Mouse (Mus musculus): Measurements from ENCODE around the gene Enox1.

Enox1 gene

DNA sequence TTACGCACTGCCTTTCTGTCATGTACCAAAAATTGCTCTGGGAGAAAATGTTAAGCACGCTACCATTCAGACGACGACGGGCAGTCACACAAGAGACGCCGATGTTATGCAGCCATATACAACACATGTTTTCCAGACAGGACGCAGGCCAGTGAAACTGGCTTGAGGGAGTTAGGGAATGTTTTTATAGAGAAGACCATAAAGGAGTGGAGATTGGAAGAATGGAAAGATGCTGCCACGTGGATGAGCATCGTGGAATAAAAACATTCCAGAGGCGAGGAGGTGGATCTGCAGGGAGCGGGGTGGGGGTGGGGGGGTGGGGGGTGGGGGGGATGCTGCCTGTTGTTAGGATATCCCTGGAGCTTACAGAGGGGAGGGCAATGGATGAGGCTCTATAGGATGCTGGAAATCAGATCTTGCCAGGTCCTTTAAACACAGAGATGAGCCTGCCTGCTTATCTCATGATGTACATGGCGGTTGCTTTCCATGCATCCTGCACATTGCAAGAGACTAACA lies 116.4 kb downstream of the Enox1 start:
- DNase-seq (ENCODE audit: low spot score): no peak

DNA sequence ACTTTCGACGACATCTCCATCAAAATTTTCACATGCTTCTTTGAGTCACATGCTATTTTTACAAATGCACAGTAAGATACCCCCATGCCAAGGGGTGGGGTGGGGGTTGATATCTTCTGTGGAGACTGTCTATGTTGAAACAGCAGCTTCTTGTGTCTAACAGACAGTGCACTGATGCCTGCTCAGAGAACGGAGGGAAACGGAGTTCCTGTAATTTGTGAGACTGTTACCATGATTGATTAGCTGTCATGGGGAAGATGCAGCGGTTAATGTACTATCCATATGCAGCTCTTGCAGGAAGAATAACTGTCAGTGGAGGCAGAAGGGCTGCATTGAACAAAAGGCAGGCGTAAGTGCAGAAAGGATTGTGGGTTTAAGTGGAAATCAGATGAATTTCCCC lies 117.2 kb downstream of the Enox1 start:
- DNase-seq (ENCODE audit: low spot score): no peak

DNA sequence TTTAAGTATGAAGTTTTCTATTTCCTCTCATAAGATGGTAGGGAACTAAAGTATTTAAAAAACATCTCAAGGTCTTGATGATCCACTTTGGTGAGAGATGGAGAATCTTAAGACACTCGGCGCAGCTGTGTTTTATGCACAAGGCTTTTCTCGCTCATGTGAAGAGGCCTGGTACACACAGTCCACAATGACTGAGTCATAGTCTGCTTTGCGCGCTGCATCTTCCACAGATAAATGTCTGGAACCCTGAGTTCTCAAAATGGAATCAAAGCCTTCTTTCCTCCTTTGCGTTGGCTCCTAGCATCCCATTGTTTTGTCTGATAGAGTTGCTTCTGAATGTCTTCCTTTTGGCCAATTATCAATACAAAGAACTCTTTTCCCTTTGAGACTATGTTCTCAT lies 119.0 kb downstream of the Enox1 start:
- no peak for DNase-seq (ENCODE audit: low spot score)

DNA sequence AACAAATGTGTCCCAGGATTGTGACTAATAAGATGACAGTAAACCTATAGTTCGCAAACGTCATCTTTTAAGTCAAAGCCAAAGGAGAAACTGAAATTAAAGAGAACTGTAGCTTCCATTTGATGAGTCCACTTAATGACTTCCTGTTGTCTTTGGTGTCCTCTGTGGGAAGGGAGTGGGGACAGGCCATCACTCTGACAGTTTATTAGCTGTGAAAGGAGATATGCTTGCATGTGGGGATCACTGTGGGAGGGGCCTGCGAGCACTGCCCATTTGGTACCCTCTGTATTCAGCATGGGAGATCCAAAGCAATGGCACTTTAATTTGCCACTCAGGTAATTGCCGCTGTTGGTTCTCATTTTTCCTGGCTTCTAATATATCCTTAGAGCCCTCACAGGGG lies 122.6 kb downstream of the Enox1 start:
- no peak for DNase-seq (ENCODE audit: low spot score)

DNA sequence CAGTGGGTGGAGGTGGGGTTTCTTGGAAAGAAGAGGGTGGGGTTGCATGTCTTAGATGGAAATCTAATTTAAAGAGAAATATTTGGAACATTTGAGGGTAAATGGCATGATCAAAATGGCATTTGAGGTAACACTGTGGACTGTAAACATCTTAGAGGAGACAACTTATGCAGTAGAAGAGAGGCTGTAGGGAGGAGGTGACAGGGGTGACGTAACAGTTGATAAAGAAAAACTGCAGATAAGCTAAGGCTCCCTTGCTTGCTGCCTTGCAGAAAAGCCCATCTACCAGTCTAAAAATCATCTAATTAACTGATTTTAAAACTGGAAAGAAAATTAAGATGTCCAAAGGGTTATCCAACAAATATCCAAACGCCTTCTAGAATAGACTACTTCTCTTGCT lies 123.9 kb downstream of the Enox1 start:
- no peak for DNase-seq (ENCODE audit: low spot score)

DNA sequence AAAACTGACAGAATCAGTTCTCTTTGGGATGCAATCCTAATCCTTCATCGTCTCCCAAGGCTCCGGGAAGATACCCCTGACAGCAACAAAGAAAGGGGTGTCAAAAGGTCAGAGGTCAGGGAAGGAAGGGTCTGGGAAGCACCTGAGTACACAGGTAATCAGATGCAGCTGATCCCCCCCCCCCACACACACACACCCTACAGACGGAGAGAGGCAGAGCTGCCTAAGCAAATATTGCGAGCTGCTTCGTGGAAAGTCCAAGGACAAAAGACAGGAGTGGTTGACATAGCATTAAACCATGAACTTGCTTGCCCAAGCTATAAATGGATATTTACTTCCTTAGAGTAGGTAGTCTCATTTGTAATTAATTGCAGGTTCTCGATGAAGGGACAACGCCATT lies 124.3 kb downstream of the Enox1 start:
- DNase-seq (ENCODE audit: low spot score): no peak

DNA sequence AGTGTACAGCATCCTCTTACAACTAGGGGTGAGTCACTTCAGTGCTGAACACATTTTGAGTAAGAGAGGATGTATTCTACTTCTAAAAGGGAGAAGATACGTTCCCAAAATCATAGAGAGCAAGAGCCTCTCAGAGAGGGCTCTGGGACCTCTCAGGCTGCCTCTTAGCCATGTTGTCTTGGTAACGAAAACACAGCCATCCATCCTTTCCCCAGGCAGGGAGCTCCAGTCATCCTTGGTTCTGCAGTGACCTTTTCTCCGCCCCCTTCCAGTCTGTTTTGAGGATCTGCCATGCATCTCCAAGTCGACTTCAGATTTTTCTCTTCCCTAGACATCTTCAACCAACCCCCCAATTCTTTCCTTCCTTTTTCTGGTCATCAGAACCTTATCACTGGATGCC lies 127.4 kb downstream of the Enox1 start:
- DNase-seq (ENCODE audit: low spot score): no peak

DNA sequence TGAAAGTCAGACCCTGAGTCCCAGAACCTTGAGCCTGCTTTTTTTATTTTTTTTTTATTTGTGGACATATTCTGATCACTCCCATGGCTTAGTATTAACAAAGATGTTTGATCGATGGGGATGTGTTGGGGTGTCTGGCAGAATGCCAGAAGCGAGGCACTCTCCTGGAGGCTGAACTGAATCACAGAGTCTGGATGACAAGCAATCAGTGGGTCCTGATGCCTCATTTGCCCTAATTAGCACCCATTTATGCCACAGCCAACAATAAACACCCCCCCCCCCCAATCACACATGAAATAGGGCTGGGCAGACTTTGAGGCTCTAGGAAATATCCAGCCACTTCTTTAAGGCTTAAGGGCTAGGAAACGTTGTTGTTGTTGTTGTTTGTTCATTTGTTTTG lies 128.9 kb downstream of the Enox1 start:
- no peak for DNase-seq (ENCODE audit: low spot score)

DNA sequence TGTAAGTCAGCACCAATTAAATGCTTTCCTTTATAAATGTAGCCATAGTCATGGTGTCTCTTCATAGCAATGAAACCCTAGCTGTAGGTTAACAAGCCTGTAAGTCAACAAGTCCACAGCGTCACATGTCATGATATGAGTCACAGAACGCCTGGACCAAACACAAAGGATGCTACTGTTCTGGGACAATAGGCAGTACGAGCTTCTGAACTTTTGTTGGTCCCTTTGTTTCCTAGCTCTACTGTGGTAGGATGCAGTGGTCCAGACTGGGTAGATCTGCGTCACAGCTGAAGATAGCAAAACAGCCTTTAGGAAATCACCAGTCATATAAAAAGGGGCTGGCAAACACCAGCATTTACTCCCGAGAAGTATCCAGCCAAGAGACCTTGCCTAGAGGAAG lies 135.2 kb downstream of the Enox1 start:
- DNase-seq (ENCODE audit: low spot score): no peak

DNA sequence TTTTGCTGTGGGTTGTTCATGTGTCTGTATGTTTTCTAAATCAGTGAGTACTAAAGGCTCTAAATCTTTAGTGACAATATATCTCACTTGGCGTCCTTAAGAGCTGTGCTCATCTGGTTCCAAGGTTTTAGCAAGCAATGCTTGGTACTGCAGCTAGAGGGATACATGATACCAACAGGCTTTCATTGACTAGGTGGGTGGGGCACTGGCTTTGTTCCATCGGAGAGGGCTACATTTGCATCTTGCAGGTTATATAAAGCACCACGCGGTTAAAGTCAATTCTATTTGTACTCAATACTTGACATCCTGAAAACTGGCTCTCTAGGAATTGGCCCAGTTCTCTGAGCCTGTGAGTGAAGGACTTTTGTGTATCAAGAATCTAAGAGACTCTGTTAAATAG lies 140.5 kb downstream of the Enox1 start:
- DNase-seq (ENCODE audit: low spot score): no peak

DNA sequence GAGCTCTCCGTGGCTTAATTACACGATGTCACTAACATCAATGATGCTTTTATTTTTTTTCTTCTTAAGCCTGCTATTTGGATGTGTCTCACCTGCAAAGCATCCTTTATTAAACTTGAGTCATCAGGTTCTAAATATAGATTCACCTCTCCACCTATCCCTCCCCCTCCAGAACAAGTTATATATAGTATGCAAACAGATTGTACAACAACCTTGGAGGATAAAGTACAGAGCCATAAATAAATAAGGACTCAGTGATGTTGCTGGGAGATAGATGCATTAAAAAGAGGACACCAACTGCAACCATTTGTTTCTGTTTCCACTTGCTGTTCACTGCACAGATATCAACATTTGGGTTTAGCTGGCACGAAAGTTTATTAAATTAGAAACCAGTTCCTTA lies 141.8 kb downstream of the Enox1 start:
- no peak for DNase-seq (ENCODE audit: low spot score)

DNA sequence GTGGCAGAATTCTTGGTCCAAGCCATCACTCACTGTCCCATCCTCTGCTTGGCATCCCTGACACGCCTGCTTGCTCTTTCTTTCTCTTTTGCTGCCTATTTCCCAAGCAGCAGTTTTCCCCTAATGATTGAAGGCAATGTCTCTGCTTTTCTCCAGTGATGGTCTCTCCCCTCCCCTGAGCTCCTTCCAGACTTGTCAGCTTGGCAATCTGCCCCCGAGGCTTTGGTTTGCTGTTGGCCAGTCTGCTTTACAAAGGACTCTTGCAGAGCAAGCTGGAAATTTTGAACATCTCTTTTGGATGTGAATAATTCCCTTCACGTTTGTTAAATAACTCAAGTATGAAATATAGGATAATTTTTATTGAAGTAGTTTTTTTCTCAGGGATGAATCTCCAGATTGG lies 153.0 kb downstream of the Enox1 start:
- no peak for DNase-seq (ENCODE audit: low spot score)

DNA sequence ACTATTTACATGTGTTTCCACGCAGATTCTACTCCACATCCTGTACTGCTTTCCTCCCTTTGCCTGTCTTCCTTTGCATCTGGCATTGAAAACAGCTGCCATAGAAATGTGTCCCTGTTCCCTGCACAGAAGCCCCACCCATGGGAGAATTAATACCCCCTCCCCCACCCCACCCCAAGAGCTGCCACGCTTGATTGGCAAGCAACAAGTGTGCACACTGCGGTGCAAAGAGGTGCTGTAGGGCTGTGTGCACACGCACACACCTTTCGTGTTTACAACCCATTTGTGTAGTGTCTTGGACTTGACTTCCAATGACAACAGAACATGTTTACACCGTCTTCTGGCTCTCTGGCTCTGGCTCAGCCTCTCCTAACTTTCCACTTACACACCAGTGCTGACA lies 154.9 kb downstream of the Enox1 start:
- DNase-seq (ENCODE audit: low spot score): no peak

DNA sequence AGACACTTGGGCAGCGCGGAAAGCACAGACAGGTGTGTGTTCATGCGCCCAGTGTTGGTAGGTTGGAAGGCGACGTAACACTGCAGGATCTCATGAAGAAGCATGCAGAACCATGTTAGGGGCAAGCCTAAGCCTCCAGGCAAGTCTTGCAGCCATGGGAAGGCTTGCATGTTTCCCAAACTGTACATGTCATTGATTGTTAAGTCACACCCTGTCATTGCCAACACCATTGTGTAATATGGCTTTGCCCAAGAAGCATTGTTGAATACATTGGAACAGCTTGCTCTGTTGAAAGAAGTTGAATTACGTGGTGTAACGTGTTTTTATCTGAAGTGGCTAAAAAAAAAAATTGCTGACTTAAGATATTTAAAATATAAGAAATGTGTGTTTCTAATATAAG lies 162.8 kb downstream of the Enox1 start:
- DNase-seq (ENCODE audit: low spot score): no peak

DNA sequence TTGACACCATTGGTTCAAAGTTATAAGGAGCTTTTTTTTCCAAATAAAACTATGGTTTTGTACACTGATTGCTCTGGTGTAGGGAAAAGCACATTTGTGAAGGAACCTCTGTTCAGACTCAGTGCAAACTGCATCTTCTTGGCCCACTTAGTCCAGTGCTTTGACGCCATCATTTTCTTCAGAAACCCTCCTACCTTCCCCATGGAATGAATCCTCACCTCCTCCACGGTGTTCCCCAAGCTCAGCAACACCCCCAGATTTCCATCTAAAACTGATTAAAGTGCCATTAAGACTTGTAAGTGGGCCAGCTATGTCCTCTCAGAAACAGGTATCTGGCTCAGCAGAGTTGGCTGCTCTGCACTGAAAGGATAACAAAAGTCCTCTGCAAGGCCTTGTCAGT lies 167.8 kb downstream of the Enox1 start:
- no peak for DNase-seq (ENCODE audit: low spot score)

DNA sequence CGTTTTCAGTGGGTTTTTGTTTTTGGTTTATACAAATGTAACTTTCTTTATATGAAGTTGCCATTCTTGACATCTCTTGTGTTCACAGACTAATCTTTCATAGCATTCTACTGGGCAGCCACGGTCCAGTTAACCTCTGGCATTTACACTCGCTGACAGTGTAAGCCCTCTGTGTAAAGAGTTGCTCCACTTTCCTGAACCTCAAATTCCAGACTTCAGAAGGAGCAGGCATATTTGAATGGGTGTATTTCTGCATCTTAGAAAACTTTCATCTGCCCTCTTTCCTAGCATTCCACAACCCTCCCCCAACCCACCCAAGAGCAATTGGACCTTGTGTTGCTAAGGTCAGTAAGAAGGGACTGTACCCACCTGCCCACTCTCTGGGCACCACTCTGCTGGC lies 171.1 kb downstream of the Enox1 start:
- peak; percentile 45 for DNase-seq (ENCODE audit: low spot score)

DNA sequence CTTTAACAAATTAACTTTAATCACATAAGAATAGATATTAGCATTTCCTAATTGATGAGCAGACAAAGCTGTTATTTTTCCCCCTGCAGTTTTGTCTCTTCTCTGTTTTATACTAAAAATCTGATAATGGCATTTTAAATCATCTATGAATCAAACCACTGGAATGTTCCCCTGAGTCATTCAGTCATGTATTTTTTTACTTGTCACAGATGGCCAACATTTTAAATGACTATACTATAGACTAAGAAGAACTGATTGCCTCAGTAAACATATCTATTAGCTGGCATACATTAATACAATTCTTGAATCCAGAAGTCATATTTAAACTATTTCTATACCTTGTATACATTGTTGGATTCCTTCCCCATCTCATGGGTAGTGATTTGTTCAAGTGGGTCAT lies 173.2 kb downstream of the Enox1 start:
- no peak for DNase-seq (ENCODE audit: low spot score)

DNA sequence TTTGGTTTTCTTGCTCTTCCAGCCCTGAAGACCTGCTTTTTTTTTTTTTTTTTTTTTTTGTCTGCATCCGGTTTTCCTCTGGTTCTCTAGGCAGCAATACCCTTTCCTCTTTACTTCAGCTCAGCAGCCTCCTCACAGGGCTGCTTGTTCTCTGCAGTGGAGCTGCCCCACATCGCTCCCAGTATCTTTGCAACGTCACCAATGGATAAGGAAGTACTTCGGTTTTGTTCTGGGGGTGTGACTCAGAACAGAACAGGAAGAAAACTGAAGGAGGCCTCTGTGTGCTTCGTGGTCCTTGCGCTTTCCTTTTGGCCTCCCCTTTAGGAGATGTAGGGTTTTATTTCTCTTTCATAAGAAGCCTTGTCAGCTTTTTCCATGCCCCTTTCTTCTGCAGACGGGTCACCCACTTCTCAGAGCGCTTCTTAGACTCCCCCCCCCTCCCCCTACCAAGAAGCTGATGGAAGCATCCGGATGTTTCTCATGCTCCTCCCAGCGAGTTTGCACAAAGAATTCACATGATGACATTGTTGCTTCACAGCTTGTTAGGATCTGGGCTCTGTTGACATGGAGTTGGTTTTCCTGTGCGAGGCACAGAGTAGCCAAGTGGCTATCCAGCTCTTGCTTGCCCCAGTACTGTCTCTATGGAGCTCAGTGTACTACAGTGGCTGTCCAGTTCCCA lies 187.2 kb downstream of the Enox1 start:
- DNase-seq (ENCODE audit: low spot score): no peak

DNA sequence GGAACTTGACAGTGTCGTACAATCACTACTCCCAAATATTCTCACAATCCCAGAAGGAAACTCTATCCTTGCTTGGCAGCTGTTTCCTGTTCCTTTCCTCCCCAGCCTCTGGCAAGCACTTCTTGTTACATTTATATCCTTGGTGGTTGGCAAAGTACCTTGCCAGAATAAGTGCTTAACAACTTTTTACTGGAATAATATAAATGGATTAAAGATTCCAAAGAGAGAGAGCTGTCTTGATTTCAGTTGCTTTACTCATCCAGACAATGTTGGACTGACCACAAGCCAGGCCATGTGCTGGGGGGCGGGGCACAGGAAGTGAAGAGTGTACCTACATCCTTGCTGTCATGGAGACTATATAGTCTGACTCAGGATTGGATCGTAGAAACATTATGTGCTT lies 189.7 kb downstream of the Enox1 start:
- DNase-seq (ENCODE audit: low spot score): no peak

DNA sequence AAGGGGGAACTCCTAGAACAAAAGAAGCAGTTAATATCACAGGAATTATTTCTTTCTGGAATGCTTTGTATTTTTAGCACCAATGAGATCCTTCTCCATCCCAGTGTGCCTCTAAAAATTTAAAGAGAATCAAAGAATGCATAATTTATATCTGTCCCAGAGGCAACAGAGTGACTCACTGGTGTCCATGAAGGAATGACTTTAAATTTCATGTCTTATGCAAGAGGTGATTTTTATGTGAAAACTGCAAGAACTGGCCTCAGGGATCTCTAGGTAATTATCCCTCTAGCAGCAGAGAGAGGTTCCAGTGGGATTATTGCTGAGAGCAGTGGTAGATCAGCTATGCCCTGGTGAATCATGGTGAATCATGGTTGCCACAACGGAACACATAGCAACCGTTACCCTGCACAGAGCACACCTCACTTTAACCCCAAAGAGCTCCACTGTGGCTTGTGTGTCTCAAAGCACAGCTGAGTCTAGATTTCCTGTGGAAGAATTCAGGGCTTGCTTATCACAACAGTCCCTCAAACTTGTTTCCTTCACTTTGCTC lies 195.3 kb downstream of the Enox1 start:
- peak; percentile 17 for DNase-seq (ENCODE audit: low spot score)

DNA sequence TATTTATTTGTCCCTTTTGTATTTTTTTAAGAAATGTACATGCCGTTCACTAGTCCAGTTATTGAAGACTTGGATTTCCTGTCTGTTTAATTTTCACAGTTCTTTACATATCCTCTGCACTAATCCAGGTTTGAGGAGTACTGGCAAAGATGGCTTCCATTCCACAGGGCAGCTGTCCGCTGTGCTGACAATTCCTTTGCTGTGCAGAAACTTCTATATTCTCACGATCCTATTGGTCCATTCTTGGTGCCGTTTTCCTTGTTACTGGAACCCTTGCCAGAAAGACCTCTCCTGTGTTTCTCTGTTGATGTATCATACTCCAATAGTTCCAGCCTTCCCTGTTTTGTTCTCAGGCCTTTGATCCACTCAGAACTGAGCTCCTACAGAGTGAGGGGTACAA lies 206.1 kb downstream of the Enox1 start:
- DNase-seq (ENCODE audit: low spot score): no peak

DNA sequence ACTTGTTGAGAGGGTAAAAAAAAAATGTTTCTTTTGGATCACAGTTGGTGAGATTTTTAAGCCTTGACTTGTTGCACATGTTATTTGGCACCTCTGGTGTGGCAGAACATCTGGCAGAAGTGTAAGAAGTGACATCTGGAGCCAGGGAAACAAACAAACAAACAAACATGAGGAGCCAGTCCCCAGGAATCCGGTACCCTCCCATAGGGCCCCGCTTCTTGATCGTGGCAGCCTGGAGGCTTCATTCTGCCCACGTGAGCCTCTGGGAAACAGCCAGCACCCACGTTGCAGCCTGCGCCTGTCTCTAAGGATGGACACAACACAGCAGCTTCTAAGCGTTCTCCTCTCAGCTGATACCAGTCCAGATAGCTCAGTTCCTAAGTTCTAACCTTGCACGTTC lies 211.8 kb downstream of the Enox1 start:
- DNase-seq (ENCODE audit: low spot score): no peak

DNA sequence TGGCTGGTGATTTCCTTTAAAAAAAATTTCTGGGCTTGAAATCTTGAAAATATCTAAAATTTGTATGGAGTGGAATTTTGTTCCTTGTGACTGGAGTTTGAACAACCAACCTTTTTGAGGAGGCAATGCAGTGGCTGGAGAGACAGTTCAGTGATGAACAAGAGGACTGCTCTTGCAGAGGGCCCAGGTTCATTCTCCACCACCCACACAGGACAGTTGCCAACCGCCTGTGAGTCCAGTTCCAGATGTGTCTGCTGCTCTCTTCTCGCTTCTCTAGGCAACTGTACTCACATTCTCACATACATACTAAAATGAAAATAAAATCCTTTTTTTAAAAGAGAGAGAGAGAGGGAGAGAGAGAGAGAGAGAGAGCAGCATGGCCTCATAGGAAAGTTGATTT lies 212.5 kb downstream of the Enox1 start:
- no peak for DNase-seq (ENCODE audit: low spot score)

DNA sequence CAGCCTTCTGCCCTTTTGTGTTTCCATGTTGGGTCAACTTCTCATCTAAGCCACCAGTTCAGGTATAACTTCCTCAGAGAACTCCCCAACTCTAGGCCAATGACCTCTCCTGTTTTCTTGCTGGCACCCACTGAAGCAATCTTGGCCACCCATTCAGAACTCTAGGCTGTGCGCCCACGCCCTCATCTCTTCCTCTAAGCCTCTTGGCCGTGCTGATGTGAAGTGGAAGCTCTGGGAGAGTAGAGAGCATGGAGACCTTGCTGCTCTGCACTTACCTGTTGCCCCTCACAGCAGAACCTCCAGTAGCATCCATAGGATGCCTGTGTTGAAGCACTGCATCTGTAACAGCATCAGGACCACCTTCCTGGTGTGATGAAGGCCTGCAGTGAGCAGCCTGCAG lies 214.0 kb downstream of the Enox1 start:
- DNase-seq (ENCODE audit: low spot score): no peak
